Mouse (Mus musculus): ENCODE data around the gene Pan3.

The Pan3 gene

GRCm38 (mm10) chr5:147430936-147431839, 1.2 kb downstream of the Pan3 start:
- DNase-seq (ENCODE audit: low spot score in 2 of 2) = peak; percentile 54 to 59

- no peak for DNase-seq (ENCODE audit: low spot score in 2 of 2)
Measured at GRCm38 (mm10) chr5:147432927-147433326, 3.0 kb downstream of the Pan3 start.

- DNase-seq (ENCODE audit: low spot score in 2 of 2) = no peak
Measured at GRCm38 (mm10) chr5:147435224-147435623, 5.3 kb downstream of the Pan3 start.

GRCm38 (mm10) chr5:147435751-147436150, 5.8 kb downstream of the Pan3 start:
- no peak for DNase-seq (ENCODE audit: low spot score in 2 of 2)

GRCm38 (mm10) chr5:147436491-147436890, 6.5 kb downstream of the Pan3 start:
- no peak for DNase-seq (ENCODE audit: low spot score in 2 of 2)

- DNase-seq (ENCODE audit: low spot score in 2 of 2) = no peak
Measured at GRCm38 (mm10) chr5:147440996-147441507, 11.1 kb downstream of the Pan3 start.

- DNase-seq (ENCODE audit: low spot score in 2 of 2) = no peak
Measured at GRCm38 (mm10) chr5:147441979-147442378, 12.0 kb downstream of the Pan3 start.

GRCm38 (mm10) chr5:147442741-147443140, 12.8 kb downstream of the Pan3 start:
- DNase-seq (ENCODE audit: low spot score in 2 of 2) = no peak

GRCm38 (mm10) chr5:147444298-147444697, 14.3 kb downstream of the Pan3 start:
- DNase-seq (ENCODE audit: low spot score in 2 of 2) = no peak

GRCm38 (mm10) chr5:147444757-147445156, 14.8 kb downstream of the Pan3 start:
- no peak for DNase-seq (ENCODE audit: low spot score in 2 of 2)

- DNase-seq (ENCODE audit: low spot score in 2 of 2) = peak in 1 of 2 experiments; percentile 46
Measured at GRCm38 (mm10) chr5:147445252-147445651, 15.3 kb downstream of the Pan3 start.

- no peak for DNase-seq (ENCODE audit: low spot score in 2 of 2)
Measured at GRCm38 (mm10) chr5:147448526-147448925, 18.6 kb downstream of the Pan3 start.

- no peak for DNase-seq (ENCODE audit: low spot score in 2 of 2)
Measured at GRCm38 (mm10) chr5:147448933-147449332, 19.0 kb downstream of the Pan3 start.

GRCm38 (mm10) chr5:147456491-147456890, 26.5 kb downstream of the Pan3 start:
- DNase-seq (ENCODE audit: low spot score in 2 of 2) = no peak

- DNase-seq (ENCODE audit: low spot score in 2 of 2) = no peak
Measured at GRCm38 (mm10) chr5:147459821-147460567, 30.0 kb downstream of the Pan3 start.

GRCm38 (mm10) chr5:147463251-147463650, 33.3 kb downstream of the Pan3 start:
- peak; percentile 11 to 52 for DNase-seq (ENCODE audit: low spot score in 2 of 2)

- DNase-seq (ENCODE audit: low spot score in 2 of 2) = no peak
Measured at GRCm38 (mm10) chr5:147466361-147466760, 36.4 kb downstream of the Pan3 start.

- no peak for DNase-seq (ENCODE audit: low spot score in 2 of 2)
Measured at GRCm38 (mm10) chr5:147471163-147471562, 41.2 kb downstream of the Pan3 start.

GRCm38 (mm10) chr5:147473071-147473470, 43.1 kb downstream of the Pan3 start:
- no peak for DNase-seq (ENCODE audit: low spot score in 2 of 2)

GRCm38 (mm10) chr5:147473856-147474255, 43.9 kb downstream of the Pan3 start:
- no peak for DNase-seq (ENCODE audit: low spot score in 2 of 2)

- DNase-seq (ENCODE audit: low spot score in 2 of 2) = no peak
Measured at GRCm38 (mm10) chr5:147476109-147476508, 46.1 kb downstream of the Pan3 start.

- no peak for DNase-seq (ENCODE audit: low spot score in 2 of 2)
Measured at GRCm38 (mm10) chr5:147477106-147477505, 47.1 kb downstream of the Pan3 start.

GRCm38 (mm10) chr5:147479341-147479740, 49.4 kb downstream of the Pan3 start:
- no peak for DNase-seq (ENCODE audit: low spot score in 2 of 2)

All from frontal cortex, postnatal 36 days (tissue).